Mouse (Mus musculus): ENCODE data around the gene Mettl26.

Gene Mettl26

DNA sequence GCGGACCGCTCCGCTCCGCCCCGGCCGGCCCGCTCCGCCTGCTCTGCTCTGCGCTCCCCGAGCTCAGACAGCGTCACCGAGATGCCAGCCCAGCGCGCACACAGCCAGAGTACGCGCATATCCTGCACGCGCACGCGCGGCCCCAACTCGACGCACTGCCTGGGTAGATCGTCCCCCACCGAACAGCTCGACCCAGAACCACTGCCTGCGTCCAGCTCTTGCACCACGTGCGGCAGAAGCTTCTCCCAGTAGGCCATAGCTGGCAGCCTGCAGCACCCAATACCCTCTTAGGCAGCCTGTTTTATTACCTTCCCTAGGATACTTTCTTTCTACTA lies 37.8 kb upstream of the Mettl26 start, which contains the start of gene Rhbdl1:
Gene Rhbdl1, minus strand, starts transcription at position 220 of the 335 bp plus-strand sequence.
- DNase-seq (ENCODE audit: low read depth, low spot score), result peak; percentile 78

DNA sequence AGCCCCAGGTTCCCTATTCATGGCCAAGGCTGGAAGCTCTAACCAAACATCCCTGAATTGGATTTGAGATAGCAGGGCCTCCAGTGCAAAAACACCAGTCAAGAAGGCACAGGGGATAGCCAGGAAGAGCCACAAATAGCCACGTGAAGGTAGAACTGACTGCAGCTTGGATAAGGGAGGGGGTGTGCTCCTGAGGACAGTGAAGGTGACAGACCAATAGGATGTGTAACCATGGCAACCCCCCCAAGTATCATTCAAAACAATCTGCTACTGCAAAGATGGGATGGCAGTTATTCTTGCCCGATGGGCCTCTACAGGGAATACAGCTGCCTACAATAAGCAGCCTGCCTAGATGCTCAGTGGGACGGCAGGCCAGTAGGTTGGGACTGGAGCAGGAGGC lies 37.3 kb upstream of the Mettl26 start:
- DNase-seq (ENCODE audit: low read depth, low spot score), result no peak

DNA sequence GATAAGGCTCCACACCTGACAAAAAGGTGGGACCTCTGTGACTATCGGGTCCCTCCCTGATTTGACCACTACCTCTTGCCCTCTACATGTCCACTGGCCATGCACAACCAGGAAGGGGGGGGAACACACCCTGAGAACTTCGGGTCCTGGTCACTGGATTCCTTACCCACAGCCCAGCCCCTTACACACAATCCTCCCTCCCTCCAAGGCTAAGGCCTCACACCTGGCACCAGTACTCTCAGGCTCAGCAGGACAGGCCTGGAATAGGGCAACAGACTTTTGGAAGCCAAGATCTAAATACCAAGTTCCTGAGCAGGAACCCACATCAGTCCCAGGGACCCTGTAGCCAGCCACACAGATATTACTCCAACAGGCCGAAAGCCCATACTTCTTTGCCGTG lies 36.0 kb upstream of the Mettl26 start:
- DNase-seq (ENCODE audit: low read depth, low spot score), result no peak

GRCm38 (mm10) chr17:25839455-25840235 lies 35.2 kb upstream of the Mettl26 start:
- no peak for DNase-seq (ENCODE audit: low read depth, low spot score)

GRCm38 (mm10) chr17:25840519-25840918 lies 34.4 kb upstream of the Mettl26 start:
- no peak for DNase-seq (ENCODE audit: low read depth, low spot score)

DNA sequence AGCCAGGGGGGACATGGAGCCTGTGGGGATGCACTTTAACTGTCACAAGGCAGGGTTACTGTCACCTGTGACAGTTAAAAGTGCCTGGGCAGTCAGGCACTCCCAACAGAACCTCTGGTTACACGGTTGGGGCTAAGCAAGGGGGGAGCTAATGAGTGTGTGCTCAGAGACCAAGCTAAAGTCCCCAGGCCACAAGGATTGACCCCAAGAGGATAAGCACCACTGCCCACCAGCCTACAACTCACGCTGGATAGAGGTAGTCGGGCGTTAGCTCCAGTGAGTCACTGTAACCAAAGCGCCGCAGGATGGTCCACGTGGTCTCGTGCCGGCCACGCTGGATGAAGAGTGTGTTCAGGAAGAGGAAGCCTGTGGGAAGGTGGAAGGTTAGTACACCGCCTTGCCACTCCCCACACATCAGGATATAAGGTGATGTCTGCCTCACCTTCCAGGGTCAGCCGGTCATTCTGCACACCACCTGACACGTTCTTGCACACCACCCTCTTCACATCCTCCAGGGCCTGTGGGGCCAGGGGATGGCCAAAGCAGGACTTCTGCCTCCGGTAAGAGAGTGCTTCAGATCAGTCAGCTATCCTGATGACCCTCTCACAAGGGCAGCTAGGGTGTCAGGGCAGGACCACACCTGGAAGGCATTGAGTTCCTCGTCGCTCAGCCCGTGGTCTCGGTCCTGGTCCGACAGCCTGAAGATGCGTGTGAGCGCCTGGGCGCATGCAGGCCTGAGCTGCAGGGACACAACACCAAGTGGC lies 33.6 kb upstream of the Mettl26 start, which contains the start of gene Gm20683:
Gene Gm20683, minus strand, starts transcription at position 647 of the 764 bp plus-strand sequence.
- DNase-seq (ENCODE audit: low read depth, low spot score), result no peak

DNA sequence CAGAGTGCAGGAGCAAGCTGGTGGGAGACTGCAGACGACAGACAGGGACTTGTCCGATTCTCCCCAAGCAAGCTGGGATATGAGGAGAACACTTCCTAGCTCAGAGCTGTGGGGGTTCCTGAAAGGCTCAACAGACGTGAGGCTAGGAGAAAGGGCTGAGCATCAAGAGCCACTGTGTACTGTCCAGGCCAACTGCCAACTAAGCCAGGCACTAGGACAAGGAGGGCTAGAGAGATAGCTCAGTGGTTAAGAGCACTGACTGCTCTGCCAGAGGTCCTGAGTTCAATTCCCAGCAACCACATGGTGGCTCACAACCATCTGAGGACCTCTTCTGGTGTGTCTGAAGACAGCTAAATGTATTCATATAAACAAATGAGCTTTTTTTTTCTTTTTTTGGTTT lies 32.4 kb upstream of the Mettl26 start:
- DNase-seq (ENCODE audit: low read depth, low spot score), result no peak

DNA sequence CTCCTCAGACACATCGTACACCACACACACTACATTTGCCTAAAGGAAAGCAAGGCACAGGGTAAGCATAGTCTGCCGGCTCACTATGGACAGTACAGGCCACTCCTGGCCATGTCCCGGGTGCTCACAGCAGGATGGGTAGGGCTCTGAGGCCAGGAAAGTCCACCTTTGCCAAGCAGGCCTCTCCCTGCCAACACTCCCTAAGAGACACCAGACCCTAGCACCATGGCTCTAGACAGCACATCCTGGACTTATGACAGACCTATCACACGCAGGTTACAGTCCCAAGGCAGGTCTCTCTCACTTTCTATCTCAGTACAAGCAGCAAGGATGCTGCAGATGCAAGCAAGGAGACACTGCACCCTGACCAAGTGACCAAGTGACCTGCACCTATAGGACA lies 31.8 kb upstream of the Mettl26 start:
- DNase-seq (ENCODE audit: low read depth, low spot score), result no peak

DNA sequence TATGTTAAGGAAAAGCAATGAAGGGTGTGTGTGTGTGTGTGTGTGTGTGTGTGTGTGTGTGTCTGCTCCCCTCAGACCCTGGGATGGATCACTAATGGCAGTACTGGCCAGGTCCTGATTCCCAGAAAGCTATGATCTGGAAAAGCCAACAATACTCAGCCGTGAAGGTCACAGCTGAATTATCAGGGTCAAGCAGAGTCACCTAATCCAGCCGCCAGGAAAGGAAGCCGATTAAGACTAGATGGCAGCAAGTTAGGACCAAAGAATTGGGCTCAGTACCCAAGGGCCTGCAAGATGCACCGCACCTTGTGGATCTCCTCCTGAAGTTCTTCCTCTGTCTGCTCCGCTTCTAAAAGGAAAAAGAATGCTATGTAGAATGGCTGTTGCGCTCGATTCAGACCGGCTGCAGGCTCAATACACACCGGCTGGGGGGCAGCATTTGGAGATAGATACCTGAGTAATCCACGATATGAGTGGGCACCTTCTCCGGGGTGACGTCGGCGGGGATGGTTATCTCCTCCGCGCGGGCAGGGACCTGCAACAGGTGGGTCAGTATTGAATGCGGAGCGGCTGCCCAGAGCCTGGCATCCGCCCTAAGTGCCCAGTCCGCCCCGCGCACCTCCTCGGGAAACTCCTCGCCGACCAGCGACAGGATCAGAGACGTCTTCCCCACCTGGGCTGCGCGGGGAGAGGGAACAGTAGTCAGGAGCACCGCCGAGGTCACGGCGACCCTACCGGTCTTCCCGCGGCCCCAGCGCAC lies 31.1 kb upstream of the Mettl26 start:
- DNase-seq (ENCODE audit: low read depth, low spot score), result no peak

GRCm38 (mm10) chr17:25844396-25844901 lies 30.4 kb upstream of the Mettl26 start, which contains the start of gene Rhot2:
TSS of gene Rhot2 (minus strand) at chr17:25844851.
- DNase-seq (ENCODE audit: low read depth, low spot score), result peak; percentile 92

DNA sequence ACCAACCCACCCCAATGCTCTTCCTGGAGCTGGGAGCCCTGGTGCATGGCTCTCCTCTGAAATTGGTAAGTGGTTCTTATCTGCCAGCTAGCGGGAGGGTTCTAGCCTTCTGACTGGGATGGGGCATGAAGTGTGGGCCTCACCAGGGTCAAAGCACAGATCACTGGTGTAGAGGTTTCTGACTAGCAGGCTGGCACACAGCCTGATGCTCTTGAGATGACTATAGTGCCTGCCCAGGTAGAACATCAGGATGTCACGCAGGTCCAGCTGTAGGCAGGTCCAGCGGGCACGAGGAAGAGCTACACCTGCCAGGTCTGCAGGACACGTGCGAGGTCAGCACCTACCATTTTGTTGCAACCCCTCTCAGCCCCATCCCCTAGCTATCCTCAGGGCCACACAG lies 14.6 kb upstream of the Mettl26 start:
- no peak for DNase-seq (ENCODE audit: low read depth, low spot score)

- peak; percentile 96 for DNase-seq (ENCODE audit: low read depth, low spot score)
These were observed 13.8 kb upstream of the Mettl26 start, which contains the start of gene Wdr90 for GRCm38 (mm10) chr17:25860832-25861703. TSS of gene Wdr90 (minus strand) at chr17:25861501.

GRCm38 (mm10) chr17:25861704-25862612 lies 12.9 kb upstream of the Mettl26 start:
- DNase-seq (ENCODE audit: low read depth, low spot score), result no peak

DNA sequence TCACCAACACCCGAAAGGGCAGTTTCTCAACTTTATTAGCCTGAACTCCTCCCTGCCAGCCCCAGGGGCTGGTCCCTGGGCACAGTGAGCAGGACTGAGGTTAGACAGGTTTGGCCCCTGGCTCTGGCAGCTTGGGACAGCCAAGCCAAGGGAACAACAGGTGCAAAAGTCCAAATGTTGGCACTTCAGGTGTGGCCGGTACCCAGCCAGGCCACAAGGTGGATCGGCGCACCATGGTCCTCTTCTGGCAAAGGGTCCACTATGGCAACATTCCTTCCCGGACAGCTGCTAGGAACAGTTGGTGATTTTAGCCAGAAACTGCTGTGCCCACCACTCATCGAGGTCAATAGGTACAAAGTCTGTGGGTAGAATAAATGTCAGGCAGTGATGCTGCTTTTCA lies 11.2 kb upstream of the Mettl26 start:
- DNase-seq (ENCODE audit: low read depth, low spot score), result no peak

- DNase-seq (ENCODE audit: low read depth, low spot score), result no peak
These were observed 10.6 kb upstream of the Mettl26 start for GRCm38 (mm10) chr17:25864311-25864710.

DNA sequence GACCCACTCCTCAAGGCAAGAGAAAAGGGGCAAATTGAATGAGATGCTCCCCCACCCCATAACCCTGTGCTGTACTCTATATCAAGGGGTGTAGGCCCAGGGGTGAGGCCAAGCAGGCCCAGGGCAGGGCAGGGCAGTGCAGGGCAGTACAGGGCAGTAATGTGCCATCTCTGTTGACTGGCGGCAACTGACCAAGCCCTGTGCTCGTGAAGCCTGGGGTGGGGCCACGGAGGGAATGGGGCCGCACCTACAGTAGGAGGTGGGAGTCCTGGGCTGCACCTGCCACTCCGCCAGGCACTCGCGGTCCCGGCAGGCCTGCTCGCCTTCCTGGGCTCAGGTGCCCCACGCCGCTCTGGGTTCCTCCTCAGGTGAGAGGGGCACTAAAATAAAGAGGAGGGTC lies 9.6 kb upstream of the Mettl26 start:
- no peak for DNase-seq (ENCODE audit: low read depth, low spot score)

- no peak for DNase-seq (ENCODE audit: low read depth, low spot score)
These were observed 8.7 kb upstream of the Mettl26 start for GRCm38 (mm10) chr17:25866172-25866571.

DNA sequence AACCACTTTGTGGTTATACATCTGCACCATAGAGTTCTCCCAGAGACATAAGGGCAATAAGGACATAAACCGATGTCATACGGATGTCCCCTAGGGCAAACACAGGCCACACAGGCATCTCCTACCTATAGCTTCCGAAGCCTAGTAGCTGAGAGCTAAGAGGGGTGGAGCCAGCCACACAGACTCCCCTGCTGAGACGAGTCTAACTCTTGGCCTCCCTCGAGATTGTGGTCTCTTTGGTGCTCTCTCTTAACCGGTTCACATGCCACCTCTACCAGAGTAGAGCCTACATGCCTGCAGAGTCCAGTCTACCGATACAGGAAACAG lies 7.4 kb upstream of the Mettl26 start:
- no peak for DNase-seq (ENCODE audit: low read depth, low spot score)

DNA sequence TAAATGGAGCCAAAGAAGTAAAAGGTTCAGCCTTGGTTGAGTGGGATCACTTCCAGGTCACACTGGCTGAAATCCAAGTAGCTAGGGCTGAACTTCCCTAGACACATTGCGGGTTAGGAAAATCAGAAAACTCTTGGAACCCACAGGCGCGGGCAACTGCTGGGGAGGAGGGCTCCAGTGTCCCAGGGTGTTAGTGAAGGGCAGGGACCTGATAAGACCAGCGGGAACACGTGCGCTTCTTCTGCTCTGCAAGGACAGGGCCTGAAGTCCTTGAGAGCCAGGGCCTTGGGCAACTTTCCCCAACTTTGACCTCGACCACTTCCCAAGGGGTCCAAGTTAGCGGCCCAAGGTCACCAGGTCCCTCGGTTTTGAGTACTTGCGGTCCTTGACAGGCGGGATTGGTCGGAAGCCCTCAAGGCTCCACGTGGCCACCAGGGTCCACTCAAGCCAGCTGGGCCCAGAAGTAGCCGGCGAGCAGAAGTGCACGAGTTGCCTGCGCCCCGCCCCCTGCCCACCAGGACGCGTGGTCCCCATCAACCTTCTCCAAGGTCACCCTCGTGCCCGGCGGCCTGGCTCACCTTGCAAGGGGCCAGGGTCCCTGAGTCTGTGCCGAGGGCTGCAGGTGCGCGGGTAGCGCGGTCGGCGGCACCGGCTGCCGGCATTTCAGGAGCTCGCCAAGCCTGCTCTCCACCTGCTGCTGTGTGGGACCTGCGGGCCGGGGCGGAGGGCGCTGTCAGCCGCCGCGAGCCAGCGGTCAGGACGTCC lies 6.9 kb upstream of the Mettl26 start:
- DNase-seq (ENCODE audit: low read depth, low spot score), result no peak

All from telencephalon, adult 2 months (tissue).